Mouse (Mus musculus) retina, embryonic 14.5 days (tissue): Measurements from ENCODE around the gene Mtnr1b.
"Not testable (repeated sequence)": the region's sequence is repeated elsewhere in the genome, so short reads cannot be mapped to it uniquely, and the experiment has no call there.

Source experiments
- DNase-seq: peaks from one replicate; pipeline ENCODE4 v3.0.0-alpha.2; 2015; ENCODE audit warnings: low spot score

The Mtnr1b gene

DNA sequence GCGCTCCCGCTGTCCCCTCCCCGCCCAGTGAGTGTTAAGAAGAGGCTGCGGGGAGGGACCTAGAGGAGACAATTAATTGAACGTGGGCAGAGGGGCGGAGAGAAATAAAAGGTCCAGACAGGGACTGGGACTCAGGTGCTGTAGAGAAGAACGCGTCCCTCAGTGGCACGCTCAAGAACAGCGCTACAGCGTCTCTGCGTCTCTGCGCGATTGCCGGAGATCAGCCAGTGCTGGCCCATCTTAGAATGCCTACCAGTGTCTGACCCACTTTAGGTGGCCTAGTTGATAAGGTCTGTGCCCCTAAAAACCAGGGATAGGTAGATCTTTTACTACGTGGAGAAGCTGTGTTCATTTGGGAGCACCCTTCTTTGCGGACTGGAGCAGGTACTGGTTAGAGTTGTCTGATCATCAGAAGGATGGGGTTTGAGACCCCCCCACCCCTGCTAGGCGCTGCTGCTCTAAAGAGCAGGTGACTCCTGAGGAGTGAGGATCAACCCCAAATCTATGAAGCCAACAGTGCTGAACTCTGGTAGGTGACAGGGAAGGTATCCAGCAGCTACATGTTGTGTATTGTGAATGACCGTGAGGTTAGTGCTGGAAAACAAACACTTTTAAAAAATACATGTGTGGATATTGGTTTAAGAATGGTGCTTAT lies at the start of gene Mtnr1b:
Gene Mtnr1b, minus strand, starts transcription at position 51 of the 655 bp plus-strand sequence.
- DNase-seq: no peak

DNA sequence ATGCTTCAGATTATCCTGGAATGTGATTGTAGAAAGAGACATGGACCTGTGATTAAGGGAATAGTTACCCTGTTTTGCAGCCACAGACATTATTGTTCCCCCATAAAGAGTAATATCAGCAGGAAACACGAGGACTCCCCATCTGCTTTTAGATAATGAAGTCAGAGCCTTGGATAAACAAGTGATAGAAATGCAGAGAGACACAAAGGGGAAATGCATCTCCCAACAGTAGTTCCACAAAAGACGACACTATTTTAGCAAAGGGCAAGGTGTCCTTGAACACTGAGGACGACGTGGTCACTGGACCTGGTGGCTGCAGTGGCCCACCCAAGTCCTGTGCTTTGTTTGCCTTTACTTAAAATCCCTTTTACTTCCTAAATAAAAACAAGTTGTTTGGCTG lies 45.9 kb upstream of the Mtnr1b start:
- no peak for DNase-seq

GRCm38 (mm10) chr9:15919373-15920005 lies 45.1 kb upstream of the Mtnr1b start:
- peak; percentile 63 for DNase-seq

DNA sequence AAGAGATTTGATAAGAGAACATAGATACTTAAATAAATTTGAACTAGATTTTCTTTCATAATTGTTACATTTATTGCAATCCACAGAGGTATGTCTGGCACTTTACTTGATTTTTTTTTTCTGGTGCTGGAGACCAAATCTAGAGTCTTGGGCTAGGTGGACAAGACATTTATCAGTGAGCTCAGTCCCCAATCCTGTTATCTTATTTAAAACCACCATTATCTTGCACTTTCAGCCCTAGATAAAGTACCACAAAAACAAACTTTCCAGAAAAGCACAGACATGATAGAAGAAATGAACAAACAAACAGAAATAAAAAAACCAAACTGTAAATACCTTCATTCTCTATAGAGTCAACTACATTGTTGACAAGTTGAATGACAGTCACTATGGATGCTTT lies 42.2 kb upstream of the Mtnr1b start:
- no peak for DNase-seq

DNA sequence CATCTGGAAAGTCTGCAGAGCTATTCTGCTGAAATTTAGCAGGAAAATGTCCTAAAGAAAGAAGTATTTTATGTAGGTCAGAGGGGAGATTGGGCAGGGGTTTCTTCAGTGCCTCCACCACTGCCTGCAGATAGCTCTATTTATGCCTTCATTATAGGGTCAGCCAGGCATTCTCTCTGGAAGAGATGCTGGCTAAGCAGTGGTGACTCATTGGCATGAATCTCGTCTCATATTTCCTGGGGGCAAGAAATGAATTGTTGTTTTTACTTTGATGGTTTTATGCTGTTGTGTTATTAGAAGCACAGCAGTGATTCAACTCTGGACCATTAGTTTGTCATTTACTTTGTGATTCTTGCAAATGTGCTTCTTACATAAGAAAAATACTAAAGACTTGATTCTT lies 38.4 kb upstream of the Mtnr1b start:
- DNase-seq: no peak

DNA sequence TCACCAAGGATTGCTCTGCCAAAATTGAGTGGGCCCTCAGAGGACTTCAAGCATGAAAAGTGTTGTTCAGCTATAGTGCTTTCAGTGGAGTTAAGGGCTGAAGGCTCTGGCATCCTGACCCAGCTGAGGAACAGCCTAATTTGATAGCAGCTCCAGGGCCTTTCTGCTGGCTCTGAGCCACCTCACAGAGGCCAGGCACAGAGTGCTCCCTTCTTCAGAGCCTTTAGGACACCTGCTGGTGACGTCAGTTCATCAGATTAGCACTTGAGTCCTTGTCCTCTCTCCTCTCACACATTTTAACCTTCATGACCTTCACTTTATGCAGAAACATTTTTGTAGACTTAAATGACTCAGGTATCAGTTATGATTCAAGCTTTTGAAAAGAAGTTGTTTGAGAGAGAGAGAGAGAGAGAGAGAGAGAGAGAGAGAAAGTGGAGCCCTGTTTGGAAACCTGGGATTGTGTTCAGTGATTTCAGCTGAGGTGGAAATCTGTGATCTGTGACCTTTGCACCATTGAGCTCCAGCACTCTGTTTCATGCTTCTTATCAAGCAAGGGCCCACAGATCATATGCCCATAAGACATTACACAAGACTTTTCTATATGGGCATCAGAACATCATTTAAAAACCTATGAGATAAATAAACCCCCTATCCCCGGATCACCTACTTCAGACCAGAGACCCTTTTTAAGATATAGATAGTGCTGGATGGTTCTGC lies 35.2 kb upstream of the Mtnr1b start:
- DNase-seq: no peak

DNA sequence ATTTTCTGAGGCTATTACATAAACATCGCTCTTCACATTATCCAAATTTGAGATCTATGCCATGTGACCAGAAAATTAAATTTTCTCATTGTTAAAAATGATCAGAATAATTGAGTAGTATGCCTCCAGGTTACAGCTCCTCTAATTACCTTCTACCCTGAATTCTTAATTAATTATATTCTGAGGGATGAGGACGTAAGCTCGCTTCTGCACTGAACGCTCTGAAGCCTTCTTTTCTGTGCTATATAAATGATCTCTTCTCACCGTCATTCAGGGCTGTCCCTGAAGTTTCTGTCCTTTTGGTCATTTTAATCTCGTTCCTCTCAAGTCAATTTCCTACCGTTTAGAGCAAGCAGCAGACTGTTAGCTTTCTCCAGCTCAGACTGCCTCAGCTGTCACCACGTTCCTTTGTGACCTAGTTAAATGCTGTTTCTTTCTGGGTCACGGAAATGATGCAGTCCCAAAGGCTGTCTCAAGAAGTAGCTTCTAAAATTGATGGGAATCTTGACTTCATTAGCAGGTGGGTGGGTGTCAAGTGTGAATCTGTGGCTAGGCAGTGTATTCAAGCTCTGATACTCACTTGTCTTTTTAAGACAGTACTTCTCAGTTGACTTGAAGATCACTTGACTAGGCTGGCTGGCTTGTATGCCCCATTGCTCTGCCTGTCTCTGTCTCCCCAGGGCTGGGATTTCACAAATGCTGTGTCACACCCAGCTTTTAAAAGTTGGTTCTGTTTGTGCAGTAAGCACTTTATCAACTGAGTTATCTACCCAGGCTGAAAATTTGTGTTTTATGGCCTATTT lies 29.8 kb upstream of the Mtnr1b start:
- peak; percentile 45 for DNase-seq

GRCm38 (mm10) chr9:15898112-15898511 lies 23.8 kb upstream of the Mtnr1b start:
- no peak for DNase-seq

DNA sequence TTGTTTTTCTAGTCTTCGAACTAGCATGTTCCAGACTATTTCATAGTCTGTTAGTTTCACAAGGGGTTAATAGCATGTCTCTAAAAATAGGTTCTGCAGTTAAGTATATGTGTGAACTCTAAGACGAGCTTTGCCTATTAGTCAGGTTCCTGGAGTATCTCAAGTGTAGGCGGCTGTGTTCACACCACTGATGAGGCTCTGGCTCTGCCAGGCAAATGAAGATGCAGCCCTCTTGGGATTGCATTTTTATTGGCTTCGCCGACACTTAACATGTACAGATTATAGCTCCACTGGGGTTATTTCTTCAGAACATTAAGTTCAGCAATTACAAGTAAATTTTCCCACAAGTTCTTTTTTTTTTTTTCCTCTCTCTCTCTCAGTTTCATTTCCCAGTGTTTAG lies 12.4 kb upstream of the Mtnr1b start:
- no peak for DNase-seq

GRCm38 (mm10) chr9:15880754-15881153 lies 6.4 kb upstream of the Mtnr1b start:
- no peak for DNase-seq

DNA sequence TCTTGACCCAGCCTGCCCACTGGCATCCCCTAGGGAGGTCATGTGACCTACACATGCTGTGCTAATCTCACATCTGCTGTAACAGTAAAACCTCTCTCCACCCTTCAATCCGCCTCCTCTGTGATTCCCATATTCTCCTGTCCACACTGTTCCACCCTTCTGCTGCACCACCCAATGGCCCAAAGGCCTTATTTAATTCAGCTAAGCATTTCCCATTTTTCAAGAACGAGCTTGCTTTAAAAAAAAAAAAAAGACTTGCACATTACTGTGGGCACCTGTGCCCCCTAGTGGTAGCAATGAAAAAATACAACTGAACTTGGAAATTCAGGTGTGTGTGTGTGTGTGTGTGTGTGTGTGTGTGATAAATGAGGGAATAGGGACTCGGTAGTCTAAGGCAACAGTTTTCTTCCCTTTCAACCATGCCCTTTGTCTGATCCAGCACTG lies 5.8 kb upstream of the Mtnr1b start:
- DNase-seq: peak; percentile 70

GRCm38 (mm10) chr9:15870013-15870412 lies 4.3 kb downstream of the Mtnr1b start:
- no peak for DNase-seq

DNA sequence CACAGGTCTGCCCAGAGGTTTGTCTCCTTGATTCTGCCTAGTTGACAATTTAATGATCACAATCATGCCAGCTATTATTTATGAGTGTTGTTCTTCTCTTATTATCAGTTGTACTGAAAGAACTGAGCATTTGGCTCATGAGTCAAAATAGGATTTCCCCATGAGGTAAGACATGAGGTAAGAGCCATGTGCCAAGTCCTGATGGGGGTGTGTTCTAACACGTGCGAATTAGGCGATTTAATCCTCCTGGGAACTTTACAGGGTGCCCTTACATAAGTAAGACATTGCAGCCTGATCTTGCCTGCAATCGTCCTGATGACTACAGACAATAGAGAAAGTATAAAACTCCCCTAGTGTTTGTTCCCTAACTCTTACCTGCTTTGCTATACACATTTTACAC lies 4.9 kb downstream of the Mtnr1b start:
- DNase-seq: no peak

DNA sequence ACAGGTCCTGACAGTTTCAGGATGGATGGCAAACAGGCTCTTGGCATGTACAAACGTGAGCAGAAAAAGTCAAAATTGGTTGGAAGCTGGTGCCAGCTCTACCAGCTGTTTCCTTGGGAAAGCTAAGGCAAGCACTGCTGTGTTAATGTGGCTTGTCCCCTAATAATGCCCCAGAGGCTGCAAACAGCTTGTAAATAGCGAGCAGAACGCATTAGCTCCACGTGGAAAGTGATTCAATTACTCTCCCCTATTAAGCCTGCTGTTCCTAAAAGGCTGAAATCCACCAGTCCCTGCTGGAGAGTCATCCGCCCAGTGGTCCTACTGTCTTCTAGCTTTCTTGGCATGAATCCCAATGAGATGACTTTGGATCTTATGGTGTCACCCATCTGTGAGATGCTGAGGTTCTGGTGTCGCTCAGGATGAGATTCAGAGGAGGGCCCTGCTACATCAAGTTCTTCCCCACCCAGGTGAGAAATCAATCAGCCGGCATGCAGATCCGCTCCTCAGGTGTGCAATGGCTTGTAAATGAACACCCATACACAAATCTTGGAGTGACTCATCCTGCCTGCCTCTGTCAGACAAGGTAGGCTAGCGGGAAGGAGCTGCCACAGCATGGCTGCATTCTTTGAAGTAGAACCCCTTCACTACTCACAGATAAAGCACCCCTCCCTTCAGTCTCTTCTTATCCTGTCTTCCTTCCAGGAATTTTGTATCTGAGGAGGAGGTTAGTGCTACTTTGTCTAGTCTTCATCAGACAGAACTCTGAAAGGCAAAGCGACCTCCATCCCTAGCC lies 7.9 kb downstream of the Mtnr1b start:
- no peak for DNase-seq

GRCm38 (mm10) chr9:15861402-15861801 lies 13.0 kb downstream of the Mtnr1b start:
- DNase-seq: no peak

GRCm38 (mm10) chr9:15850749-15851148 lies 23.6 kb downstream of the Mtnr1b start:
- no peak for DNase-seq

GRCm38 (mm10) chr9:15845390-15845789 lies 29.0 kb downstream of the Mtnr1b start:
- no peak for DNase-seq

DNA sequence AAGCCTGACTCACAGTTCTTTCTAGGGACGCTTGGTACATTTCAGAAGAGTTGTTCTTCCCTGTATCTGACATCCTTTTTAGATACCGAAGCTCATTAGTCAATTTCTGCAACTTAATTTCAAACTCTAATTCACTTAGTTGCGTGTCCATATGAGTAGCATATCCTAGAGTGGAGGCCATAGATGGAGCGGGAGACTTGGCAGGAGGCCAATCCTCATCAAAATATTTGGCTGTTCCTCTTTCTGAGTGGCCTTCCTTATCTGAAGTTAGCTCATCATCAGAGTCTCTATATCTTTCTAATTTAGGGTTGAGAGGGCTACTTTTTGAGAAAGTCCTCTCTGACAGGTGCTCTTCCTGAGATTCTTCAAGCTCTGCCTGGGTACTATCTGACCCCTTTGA lies 29.4 kb downstream of the Mtnr1b start:
- DNase-seq: not testable (repeated sequence)

- DNase-seq: peak; percentile 28
These were observed 61.1 kb downstream of the Mtnr1b start for GRCm38 (mm10) chr9:15813002-15813911.

GRCm38 (mm10) chr9:15804296-15804695 lies 70.1 kb downstream of the Mtnr1b start:
- no peak for DNase-seq
